Mouse (Mus musculus) left cerebral cortex, adult 18-20 months (tissue): ENCODE measurements around the gene Gm37240. TPM values are rescaled to one million over a fixed set of nuclear protein-coding genes. Genes with fewer than 3 reads are reported as not detected.
"Not testable (repeated sequence)": the region's sequence is repeated elsewhere in the genome, so short reads cannot be mapped to it uniquely, and the experiment has no call there.

Experiments
- DNase-seq, 2 experiments: peaks; one replicate each; pipeline ENCODE4 v3.0.0; 2021 to 2022; ENCODE audit warnings: low spot score in 2 of 2, mixed read lengths in 1 of 2
- total RNA-seq, 2 experiments: library from RNA; stranded (reverse); gene quantifications; 2 replicates each; pipeline ENCODE4 v1.2.3; 2021

The Gm37240 gene
- total RNA-seq, 2 experiments from 2014 or later = 2.3 TPM; not detected in 1

DNA sequence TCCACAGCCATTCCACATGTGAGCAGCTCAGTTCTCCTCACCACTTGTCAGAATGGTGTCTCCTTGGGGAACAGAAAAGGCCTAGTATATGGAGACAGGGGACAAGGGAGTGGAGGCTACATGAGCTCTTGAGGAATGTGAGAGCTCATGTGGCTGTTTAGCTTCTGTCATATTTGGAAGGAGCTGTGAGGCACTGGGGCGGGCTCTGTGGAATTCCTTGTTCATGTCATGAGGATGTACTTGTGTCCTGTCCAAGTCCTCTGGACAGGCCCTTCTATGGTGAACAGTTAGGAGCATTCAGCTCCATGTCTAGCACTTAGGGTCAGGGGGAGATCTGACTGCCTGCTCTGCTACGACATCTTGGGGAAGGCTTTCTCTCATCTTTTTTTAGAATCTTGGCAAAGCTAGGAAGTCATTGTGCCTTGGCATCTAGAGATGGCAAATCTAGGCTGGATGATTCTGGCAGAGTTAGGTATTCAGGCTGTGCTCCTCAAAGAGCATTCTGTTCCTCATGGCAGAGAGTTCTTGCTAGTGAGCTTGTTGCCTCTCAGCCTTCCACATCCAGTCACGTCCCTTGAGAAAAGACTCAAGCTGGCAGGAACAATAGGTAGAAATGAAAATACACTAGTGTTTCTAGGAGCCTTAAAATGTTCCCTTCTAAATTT lies 297.1 kb downstream of the Gm37240 start:
- DNase-seq = peak in 1 of 2 experiments; percentile 16

DNA sequence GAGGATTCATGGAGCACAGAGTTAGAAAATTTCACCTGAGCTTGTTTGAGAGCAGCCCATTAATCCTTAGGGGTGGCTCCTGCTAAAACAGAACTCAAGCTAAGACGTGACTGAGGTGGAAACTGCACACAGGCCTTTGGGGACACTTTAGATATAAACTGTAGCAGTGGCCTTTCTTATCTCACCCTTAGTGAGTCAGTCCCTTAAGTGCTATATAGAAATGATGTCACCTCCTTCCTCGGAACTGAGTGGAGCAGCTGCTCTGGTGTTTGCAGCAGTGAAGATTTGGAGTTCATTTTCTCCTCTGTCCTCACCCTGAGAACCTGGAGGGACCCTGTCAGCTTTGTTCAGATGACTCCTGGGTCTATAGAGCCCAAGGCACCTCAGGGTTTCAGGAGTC lies 298.6 kb downstream of the Gm37240 start:
- DNase-seq = no peak

DNA sequence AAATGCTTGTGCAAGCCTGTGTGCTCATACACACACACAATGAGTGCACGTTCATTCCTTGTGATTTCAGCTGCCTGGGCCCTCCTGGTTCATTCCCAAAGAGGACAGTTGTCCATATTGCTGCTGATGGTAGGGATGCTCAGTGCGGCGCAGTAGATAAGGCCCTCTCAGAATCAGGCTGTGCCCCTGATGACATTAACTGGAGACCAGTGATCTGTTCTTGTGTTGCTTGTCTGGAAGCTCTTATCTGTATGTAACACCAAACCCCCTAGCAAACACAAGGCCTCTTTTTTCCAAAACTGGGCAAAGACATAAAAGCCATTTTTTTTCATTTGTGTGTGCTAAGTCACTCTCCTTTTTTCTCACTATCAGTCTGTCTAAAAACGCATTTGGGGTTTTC lies 302.4 kb downstream of the Gm37240 start:
- DNase-seq = no peak

DNA sequence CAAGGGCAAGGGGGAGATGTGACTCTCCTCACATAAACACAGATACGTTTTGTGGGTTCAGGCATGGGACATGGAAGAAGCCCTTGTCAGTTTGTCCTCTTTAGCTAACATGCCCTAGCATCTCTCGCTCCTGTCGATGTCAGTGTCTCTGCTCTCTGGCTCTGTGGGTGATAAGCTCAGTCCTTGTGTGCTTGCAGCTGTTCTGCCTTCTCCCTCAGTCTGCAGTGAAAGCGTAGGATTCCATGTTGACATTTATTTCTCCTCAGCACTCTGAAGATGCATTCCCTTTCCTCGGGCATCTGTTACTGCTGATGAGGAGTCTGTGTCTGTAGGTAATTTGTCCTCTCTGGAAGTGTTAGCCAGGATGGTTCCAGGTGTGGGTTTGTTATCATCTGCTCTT lies 304.1 kb downstream of the Gm37240 start:
- DNase-seq = peak in 1 of 2 experiments; percentile 13

DNA sequence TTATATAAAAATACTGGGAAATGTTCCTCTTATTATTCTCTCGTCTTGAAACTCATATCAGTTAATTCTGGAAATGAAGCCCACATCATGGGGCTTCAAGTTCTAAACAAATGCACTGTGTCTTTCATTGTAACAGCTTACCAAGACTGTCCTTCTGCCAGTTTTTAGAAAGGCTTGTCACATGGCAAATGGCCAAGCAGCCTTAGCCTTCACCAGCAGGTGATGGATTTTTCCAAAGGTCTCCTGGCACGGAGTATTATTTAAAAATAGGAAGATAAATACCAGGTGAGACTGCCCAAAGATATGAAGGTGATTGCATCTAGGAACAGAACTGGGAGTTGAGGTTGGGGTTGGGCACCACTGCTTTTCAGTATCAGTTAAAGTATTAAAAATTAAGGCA lies 304.6 kb downstream of the Gm37240 start:
- no peak for DNase-seq

DNA sequence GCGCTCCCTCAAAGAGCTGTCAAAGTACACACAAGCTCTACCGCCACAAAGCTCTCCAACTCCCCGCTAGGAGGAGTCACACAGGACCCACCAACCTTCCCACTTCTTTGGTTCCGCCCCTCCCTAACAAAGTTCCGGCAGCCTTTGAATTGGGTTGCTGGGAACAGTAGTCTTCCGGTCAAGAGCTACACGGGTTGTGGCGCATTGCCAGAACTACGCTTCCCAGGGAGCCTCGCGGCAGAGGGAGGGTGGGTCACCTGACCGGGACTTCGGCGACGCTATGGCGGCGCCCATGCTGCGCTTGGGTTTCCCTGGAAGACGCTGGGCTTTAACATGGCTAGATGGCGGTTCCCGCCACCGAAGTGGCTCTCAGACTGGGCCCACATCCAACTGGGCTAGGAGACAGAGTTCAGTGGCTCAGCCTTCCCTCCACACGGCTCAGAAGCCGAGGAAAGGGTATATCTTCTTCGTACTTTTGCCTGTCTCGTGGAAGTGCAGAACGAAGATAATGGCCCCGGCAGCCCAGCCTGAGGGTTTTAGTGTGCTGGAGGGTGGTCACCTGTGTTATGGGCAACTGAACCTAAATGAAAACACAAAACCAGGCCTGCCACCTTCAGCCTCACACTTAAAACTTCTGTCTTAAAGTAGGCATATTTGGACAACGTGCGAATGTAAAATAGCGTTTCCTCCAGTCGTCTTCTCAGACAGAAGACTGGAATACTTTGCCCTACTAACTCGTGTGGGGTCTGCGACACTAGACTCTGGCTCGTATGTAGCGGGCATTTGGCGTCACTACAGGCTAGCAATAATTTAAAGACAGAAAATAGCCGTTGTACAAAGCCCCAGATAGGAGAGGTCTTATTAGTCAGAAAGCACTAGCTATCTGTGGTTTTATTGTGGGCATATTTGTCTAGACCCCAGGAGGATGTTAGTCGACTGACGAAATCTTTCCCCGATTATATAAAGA lies 313.2 kb downstream of the Gm37240 start, which contains the start of gene Gatb:
Gatb (plus strand) TSS at position 256 of the 967 bp plus-strand sequence.
- peak; percentile 100 for DNase-seq

DNA sequence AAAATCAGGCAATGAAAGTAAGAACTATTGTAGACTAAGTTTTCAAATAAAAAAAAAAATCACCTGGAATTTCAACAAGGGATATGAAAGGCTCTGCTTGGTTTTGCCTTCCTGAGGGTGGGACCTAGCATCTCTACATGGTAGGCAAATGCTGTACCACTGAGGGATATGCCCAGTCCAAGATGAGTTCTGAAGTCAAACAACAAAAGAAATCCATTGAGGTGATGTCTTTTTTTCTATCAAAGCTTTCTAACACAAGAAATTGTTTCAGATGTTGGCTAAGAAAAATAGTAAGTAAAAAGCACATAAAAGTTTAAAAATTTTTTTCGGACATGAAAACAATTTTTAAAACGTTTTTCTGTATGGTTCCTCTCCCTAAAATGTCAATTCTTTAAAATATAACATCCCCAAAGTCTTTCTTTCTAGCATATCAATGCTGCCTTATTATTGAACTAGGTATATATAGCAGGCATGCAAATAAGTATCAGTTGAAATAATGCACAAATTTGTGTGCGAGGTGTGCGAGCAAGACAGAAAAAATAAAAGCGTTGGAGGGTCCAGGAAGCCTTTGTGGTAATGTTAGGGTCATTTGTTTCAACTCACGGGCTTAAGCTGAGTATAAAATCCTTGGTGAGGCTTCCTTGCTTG lies 314.0 kb downstream of the Gm37240 start:
- no peak for DNase-seq

DNA sequence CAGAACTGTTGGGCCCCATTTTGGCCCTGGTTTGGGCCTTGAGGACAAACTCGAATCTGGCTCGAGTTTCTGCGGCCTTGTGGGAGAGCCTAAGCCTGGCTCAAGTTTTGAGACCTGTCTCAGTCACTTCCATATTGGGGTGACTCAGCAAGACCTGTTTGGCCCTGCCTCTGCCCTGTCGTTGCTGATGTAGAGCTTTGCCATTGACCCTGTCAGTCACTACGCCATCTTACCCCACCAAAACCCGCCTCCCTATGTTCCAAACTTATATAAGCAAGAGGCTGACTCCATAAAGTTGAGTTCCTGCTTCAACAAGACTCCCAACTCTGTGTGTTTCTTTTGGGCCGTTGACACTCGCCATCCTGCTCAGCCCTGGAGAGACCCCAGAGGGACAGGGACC lies 314.8 kb downstream of the Gm37240 start:
- DNase-seq = not testable (repeated sequence)

DNA sequence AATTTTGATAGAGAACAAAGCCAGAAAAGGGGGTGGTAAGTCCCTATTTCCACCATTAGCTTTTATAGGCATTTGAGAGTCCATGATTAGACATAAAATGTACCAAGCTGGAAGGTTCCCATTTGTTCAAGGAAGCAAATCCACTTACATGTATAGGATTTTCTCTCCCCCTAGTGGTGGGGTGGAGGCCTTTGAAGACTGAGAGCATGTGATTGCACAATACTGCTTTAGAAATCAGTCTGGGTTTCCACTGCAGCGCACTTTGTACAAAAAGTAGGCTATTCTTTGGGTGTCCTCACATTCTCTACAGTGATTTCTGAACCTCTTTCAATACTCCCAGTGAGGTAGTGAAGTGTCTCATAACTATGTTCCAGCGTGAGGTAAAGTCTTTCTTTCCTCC lies 316.0 kb downstream of the Gm37240 start:
- peak; percentile 68 for DNase-seq

DNA sequence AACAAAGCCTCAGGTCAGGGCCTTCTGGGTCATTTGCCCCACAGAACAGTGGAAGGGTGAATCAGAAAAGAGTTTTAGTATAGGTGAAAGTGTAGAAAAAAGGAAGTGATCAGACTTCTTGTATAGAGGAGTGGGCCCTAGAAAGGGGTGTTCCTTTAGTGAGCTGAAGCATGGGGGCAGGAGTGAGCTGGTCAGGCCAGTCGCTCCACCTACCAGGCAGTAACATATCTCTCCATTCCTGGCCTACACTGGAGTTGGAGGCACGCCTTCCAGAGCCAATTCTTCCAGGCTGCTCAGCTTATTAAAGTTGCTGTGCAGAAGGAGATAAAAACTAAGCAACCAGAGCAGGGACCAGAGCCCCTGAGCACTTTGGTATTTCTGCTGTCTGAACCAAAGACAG lies 322.7 kb downstream of the Gm37240 start:
- no peak for DNase-seq

DNA sequence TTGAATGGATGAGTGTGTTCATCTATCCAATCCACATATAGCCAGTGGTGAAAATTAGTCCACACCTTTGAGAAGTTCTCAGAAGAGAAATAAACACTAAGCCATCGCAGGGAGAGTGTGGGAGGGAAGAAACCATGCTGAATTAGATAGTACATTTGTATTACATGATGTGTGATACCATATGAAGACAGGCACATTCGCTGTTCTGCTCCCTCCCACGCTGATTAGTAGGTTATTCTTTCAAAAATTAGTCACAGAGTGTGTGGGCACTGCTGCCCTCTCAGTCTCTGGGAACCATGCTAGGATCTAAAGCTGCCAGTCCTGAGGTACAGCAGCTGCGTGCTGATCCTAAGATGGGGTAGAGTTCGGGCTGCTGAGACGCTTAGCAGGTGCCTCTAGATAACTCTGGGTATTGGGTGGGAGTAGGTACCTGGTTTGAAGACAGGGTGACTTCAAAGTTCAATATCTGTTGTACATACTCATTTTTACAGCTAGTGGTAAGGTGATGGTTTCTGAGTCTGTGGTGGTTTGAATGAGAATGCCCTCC lies 333.5 kb downstream of the Gm37240 start:
- DNase-seq = no peak

DNA sequence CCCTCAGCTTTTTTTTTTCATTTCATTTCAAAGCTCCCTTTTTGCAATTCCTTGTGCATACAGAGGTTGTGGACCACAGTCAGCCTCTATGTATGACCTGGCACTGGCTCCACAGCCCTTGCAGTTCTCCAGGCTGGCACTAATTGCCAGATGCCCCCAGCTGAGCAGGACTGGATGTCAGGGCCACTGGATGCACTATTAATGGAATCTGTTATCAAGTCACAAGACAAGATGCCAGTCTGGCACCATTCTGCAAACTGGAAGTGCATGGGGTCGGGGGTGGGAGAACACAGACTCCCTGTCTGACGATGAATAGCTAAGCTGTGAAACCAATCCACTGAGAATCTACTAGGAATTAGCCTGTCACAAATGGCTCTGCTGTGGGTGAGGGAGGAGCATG lies 336.0 kb downstream of the Gm37240 start:
- no peak for DNase-seq

DNA sequence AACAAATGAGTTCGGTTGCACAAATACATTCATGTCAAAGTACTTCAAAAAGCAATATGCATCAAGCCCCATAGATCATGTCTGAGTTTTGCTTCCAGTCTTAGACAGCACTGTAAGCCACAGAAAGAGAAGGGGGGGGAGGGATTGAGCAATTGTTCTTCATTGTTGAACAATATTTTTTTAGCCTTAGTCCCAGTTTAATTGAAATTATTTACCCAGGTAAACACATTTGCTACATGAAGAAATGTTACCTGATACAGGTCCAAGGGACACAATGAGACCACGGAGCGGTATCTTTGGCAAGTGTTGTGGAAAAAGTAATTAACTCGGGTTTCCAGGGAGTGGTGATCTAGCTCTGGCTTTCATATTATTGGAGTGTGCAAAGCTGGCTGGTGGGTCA lies 337.0 kb downstream of the Gm37240 start:
- DNase-seq = no peak

DNA sequence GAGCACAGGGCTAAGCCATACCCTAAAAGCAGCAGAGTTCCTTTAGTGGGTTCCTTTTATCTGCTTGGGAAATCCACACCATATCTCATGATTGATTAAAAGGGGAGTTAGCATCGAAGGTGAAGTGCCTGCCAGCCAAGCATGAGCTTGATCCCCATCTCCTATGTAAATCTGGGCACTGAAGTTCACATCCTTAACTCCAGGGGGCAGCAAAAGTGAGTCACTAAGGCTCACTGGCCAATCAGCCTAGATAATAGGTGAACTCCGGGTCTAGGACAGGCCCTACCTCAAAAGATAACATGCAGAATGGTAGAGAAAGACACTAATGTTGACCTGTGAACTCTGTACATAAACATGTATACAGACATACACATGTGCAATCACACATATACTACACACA lies 343.7 kb downstream of the Gm37240 start:
- DNase-seq = no peak

DNA sequence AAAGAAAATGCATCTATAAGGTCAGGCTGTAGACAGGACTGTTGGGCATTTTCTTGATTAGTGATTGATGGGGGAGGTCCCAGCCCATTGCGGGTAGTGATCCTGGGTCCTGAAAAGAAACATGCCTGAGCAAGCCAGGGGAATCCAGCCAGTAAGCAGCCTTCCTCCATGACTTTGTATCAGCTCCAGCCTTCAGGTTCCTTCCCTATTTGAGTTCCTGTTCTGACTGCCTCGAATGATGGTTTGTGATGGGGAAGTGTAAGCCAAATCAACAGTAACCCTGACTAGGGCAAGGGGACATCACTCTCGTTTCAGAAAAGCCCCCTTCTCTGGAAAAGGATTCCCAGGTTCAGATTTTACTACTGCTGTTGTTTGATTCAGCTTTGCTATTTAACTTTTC lies 344.6 kb downstream of the Gm37240 start:
- DNase-seq = no peak

DNA sequence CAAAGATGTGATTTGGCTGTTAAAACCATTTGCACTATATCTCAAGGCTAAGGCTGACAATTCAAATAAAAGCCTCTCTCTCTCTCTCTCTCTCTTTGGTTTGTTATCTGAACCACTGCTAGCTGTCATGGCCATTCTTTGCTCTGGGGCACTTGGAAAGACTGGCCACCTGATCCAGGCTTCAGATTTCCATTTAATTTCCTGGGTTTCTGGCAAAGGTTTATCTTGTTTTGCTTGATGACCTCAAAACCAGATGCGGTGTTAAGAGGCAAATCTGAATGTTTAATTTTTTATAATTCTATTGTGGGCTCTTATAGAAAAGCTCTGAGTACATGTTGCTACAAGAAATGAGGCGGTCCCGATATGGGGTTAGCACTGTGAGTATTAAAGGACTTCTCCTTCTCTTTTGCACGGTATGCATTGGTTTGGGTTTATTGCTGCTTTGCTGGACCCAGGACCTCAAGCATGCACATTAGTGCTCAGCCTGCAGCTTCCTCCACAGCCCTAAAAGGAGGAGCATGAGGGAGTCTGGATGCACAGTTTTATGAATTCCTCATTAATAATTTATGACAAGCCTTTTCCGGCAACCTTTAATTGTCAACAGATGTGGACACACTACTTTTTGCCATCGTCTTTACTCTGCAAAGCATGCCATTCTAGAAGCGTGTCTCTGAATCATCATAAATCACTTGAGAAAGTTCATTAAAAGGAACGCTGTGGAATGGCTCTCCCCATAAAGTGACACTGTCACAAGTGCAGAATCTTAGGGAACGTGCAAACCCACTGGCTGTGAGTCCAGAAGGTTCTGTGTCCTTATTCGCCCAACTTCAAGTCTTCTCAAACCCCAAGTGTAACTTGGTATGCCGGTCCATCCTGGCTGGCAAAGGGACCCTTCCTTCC lies 351.4 kb downstream of the Gm37240 start:
- no peak for DNase-seq

DNA sequence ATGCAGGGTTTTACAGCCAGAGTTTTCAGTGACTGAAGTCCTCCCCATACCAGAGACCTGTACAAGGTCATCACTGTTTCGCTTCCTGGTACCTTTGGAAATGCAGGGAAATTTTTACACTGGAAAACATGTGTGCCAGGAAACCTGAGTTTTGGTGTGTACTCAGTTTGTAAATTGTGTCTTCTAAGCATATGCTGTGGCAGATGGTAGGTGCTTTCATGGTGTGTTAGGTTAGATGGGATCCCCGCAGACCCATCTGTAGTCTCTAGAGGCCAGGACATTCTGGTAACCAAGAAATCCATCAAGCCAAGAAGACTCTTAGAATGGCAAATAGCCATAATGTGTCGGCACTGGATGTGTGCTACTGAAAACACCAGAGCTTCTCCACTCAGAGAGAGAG lies 352.3 kb downstream of the Gm37240 start:
- no peak for DNase-seq

DNA sequence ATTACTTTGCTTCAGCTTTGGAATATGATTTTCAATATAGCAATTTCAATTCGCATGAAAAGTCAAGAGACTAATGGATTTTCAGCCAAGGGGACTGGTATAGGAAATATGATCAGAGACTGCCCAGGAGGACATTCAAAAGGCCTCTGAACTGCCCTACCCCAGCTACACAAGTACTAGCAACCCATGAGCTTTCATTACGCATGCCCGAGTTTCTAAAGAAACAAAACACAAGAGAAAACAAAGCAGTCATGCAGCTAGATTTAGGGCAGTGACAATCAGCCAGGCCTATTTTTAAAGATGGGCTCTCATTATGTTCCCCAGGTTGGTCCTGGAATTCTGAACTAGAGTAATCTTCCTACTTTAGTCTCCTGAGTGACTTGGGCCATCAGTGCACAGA lies 354.9 kb downstream of the Gm37240 start:
- DNase-seq = no peak

DNA sequence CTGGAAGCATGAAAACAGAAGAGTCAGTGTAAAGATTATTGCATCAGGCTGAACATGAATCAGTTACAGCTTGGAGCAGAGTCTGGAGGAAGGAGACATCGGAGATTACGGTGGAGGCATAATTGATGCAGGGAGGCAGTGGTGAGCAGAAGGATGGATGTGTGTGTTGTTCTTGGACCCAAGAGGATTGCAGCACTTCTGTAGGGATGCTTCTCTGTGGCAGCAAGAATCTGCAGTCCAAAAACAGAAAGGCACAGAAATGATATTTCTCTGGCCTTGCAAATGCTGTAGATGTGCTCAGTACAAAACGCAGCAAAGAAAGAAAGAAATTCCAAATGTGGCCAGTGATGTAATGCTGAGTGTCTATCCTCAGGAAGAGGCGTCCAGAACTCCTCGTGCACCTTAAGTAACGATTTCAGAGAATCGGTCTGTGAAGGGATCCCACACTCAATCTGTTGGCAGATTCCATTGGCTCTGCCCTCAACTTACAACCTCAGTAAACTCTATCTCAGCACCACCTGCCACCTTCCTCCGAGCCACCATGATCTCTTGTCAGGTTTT lies 356.6 kb downstream of the Gm37240 start:
- peak in 1 of 2 experiments; percentile 61 for DNase-seq

DNA sequence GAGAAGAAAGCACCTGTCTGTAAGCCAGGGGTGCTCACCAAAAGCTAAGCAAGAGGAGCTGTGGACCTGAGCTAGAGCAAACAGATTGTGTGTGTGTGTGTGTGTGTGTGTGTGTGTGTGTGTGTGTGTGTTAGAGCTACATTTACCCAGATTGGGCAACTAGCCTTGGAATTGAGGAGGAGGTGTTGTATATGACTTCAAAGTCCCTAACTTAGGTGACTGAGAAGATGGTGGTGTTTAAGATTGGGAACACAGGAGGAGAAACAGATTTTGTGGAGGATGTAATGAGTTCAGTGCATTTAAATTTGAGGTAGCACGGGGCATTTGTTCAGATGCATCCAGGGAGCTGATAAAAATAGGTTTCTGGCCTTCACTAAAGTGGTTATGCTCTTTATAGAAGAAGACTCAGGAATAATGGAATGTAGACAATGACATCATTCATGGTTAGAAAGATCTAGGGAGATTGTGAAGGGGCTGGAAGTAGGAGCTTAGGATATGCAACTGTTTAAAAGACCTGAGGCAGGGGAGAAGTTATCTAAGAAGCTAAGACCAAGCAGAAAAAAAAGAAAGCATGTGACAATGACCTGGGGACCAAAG lies 365.9 kb downstream of the Gm37240 start:
- DNase-seq = peak; percentile 72 to 73
